Mouse (Mus musculus): ENCODE results near the gene BC107364. TPM values are rescaled to one million over a fixed set of nuclear protein-coding genes. Genes with fewer than 3 reads are reported as not detected.
"Not testable (repeated sequence)": the region's sequence is repeated elsewhere in the genome, so short reads cannot be mapped to it uniquely, and the experiment has no call there.

The BC107364 gene
- total and polyA plus RNA-seq, 2 experiments from 2014 or later = not detected

DNA sequence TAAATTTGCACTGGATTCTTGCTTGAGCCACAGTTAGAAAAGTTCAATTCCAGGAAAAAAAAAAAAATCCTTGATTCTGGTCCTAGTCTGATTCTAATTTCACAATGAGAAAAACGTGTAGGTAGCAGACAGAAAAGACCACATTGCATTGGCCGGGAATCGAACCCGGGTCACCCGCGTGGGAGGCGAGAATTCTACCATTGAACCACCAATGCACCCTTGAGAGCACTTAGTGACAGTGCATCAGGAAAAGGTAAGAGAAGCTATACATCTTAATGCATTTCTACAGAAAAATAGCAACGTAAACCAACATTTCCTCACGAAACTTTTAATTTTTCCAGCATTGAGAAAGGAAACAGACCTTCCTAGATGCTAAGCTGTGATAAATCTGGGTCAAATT, 28.2 kb downstream of the BC107364 start:
- WGBS = 19% methylated on average over 9 of the region's 9 CpGs

GRCm38 (mm10) chr3:96420796-96421195, 31.3 kb downstream of the BC107364 start:
- Histone ChIP-seq H3K4me2 (ENCODE audit: low read depth) (no peak overlapping the region), H3K9me3 (ENCODE audit: low read length) (no peaks in the 10 kb centered on the region), H3K4me1 (ENCODE audit: insufficient read depth) (no peaks in the 10 kb centered on the region), H3K27me3 (ENCODE audit: insufficient read depth, low read length) (no peaks in the 10 kb centered on the region), H3K9ac (no peak overlapping the region), H3K4me3 (ENCODE audit: low read depth, low read length) (no peak overlapping the region), H3K27ac (ENCODE audit: low read depth, low read length) (no peak overlapping the region), H3K36me3 (ENCODE audit: insufficient read depth) (no peaks in the 10 kb centered on the region)
- TF ChIP-seq CTCF (IDR thresholded peaks at IDR 0.05; ENCODE audit: low read depth) = no peak
- 56% methylated on average over 3 of the region's 3 CpGs for WGBS
- no peak for ATAC-seq
- DNase-seq = no peak

More for the DNA sequence above, 28.2 kb downstream of the BC107364 start:
- no peak for TF ChIP-seq CTCF (IDR thresholded peaks at IDR 0.05; ENCODE audit: low read depth)
- Histone ChIP-seq H3K4me3 (ENCODE audit: low read depth, low read length) (no peak overlapping the region), H3K36me3 (ENCODE audit: insufficient read depth) (no peaks in the 10 kb centered on the region), H3K9me3 (ENCODE audit: low read length) (no peaks in the 10 kb centered on the region), H3K4me1 (ENCODE audit: insufficient read depth) (no peaks in the 10 kb centered on the region), H3K27me3 (ENCODE audit: insufficient read depth, low read length) (peaks cover 5% of the 10 kb centered on the region; the same call in 1 of the 2 replicates), H3K9ac (no peak overlapping the region), H3K27ac (ENCODE audit: low read depth, low read length) (no peak overlapping the region), H3K4me2 (ENCODE audit: low read depth) (no peak overlapping the region)
- DNase-seq (no peak), ATAC-seq (no peak)

- H3K36me3 ChIP-seq (ENCODE audit: insufficient read depth); H3K4me3 ChIP-seq (ENCODE audit: low read depth, low read length); ATAC-seq; H3K27ac ChIP-seq (ENCODE audit: low read depth, low read length); H3K27me3 ChIP-seq (ENCODE audit: insufficient read depth, low read length); H3K9ac ChIP-seq; DNase-seq; H3K9me3 ChIP-seq (ENCODE audit: low read length); H3K4me2 ChIP-seq (ENCODE audit: low read depth); H3K4me1 ChIP-seq (ENCODE audit: insufficient read depth): not testable (repeated sequence)
- 57% methylated on average over 5 of the region's 5 CpGs for WGBS
These were observed 33.2 kb downstream of the BC107364 start for GRCm38 (mm10) chr3:96418902-96419301.

- Histone ChIP-seq H3K27ac (ENCODE audit: low read depth, low read length) (no peak overlapping the region), H3K27me3 (ENCODE audit: insufficient read depth, low read length) (no peaks in the 10 kb centered on the region), H3K4me2 (ENCODE audit: low read depth) (no peak overlapping the region), H3K4me3 (ENCODE audit: low read depth, low read length) (no peak overlapping the region), H3K36me3 (ENCODE audit: insufficient read depth) (no peaks in the 10 kb centered on the region), H3K9ac (no peak overlapping the region), H3K9me3 (ENCODE audit: low read length) (no peaks in the 10 kb centered on the region), H3K4me1 (ENCODE audit: insufficient read depth) (no peaks in the 10 kb centered on the region)
- ATAC-seq (no peak), DNase-seq (no peak)
- 73% methylated on average over 7 of the region's 7 CpGs for WGBS
- no peak for TF ChIP-seq CTCF (IDR thresholded peaks at IDR 0.05; ENCODE audit: low read depth)
These were observed 34.0 kb downstream of the BC107364 start for GRCm38 (mm10) chr3:96417850-96418815.

- Histone ChIP-seq H3K4me1 (ENCODE audit: insufficient read depth) (no peaks in the 10 kb centered on the region), H3K27me3 (ENCODE audit: insufficient read depth, low read length) (no peaks in the 10 kb centered on the region), H3K4me3 (ENCODE audit: low read depth, low read length) (no peak overlapping the region), H3K36me3 (ENCODE audit: insufficient read depth) (no peaks in the 10 kb centered on the region), H3K27ac (ENCODE audit: low read depth, low read length) (no peak overlapping the region), H3K4me2 (ENCODE audit: low read depth) (no peak overlapping the region), H3K9me3 (ENCODE audit: low read length) (no peaks in the 10 kb centered on the region), H3K9ac (no peak overlapping the region)
- no peak for DNase-seq
- WGBS = 94% methylated on average over 6 of the region's 6 CpGs
- no peak for TF ChIP-seq CTCF (IDR thresholded peaks at IDR 0.05; ENCODE audit: low read depth)
- ATAC-seq = no peak
These were observed 35.5 kb downstream of the BC107364 start for GRCm38 (mm10) chr3:96416595-96416994.

GRCm38 (mm10) chr3:96416056-96416455, 36.0 kb downstream of the BC107364 start:
- Histone ChIP-seq H3K4me1 (ENCODE audit: insufficient read depth) (no peaks in the 10 kb centered on the region), H3K4me2 (ENCODE audit: low read depth) (no peak overlapping the region), H3K9ac (no peak overlapping the region), H3K27ac (ENCODE audit: low read depth, low read length) (no peak overlapping the region), H3K36me3 (ENCODE audit: insufficient read depth) (no peaks in the 10 kb centered on the region), H3K27me3 (ENCODE audit: insufficient read depth, low read length) (no peaks in the 10 kb centered on the region; the same call in 1 of the 2 replicates), H3K4me3 (ENCODE audit: low read depth, low read length) (no peak overlapping the region), H3K9me3 (ENCODE audit: low read length) (no peaks in the 10 kb centered on the region)
- no peak for TF ChIP-seq CTCF (IDR thresholded peaks at IDR 0.05; ENCODE audit: low read depth)
- WGBS = 97% methylated on average over 2 of the region's 2 CpGs
- DNase-seq = no peak
- ATAC-seq = no peak

DNA sequence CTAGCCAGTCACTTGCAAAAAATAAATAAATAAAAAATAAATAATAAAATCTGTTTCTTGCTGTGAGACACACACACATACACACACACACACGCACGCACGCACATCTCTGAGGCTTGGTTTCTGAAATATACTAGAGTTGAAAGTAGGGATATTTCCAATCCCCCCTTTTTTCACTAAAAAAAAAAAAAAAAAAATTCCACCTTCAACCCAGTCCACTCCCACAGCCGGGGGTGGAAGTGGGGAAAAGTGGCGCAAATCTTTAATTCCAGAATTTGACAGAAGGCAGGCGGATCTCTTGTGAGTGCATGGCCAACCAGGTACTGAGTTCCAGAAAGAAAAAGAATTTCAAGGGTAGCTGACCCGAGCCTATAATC, 37.2 kb downstream of the BC107364 start:
- H3K27ac ChIP-seq (ENCODE audit: low read depth, low read length) = no peak overlapping the region
- DNase-seq (no peak), ATAC-seq (no peak)
- TF ChIP-seq CTCF (IDR thresholded peaks at IDR 0.05; ENCODE audit: low read depth) = no peak
- H3K4me2 ChIP-seq (ENCODE audit: low read depth) = peak overlapping the region; percentile 83
- H3K4me3 ChIP-seq (ENCODE audit: low read depth, low read length) = peak overlapping the region; percentile 62
- no peaks in the 10 kb centered on the region for H3K4me1 ChIP-seq (ENCODE audit: insufficient read depth)
- WGBS = 37% methylated on average over 7 of the region's 7 CpGs
- no peaks in the 10 kb centered on the region for H3K9me3 ChIP-seq (ENCODE audit: low read length)
- peak overlapping the region; percentile 78 for H3K9ac ChIP-seq
- peaks cover 10% of the 10 kb centered on the region for H3K27me3 ChIP-seq (ENCODE audit: insufficient read depth, low read length)
- no peaks in the 10 kb centered on the region for H3K36me3 ChIP-seq (ENCODE audit: insufficient read depth)

Data from forebrain, postnatal 0 days (tissue).